Mouse (Mus musculus): ENCODE measurements around the gene Olfr206.
"Not testable (repeated sequence)": the region's sequence is repeated elsewhere in the genome, so short reads cannot be mapped to it uniquely, and the experiment has no call there.

Gene Olfr206

GRCm38 (mm10) chr16:59349146-59349545 is at the start of gene Olfr206:
Olfr206 (minus strand) TSS chr16:59349246.
- no peak for DNase-seq (ENCODE audit: low spot score in 2 of 2)

GRCm38 (mm10) chr16:59393300-59393699 is 44.3 kb upstream of the Olfr206 start:
- peak; percentile 47 to 53 for DNase-seq (ENCODE audit: low spot score in 2 of 2)

GRCm38 (mm10) chr16:59363893-59364292 is 14.8 kb upstream of the Olfr206 start, which contains the start of gene Olfr209:
Olfr209 (minus strand) TSS chr16:59363993.
- no peak for DNase-seq (ENCODE audit: low spot score in 2 of 2)

GRCm38 (mm10) chr16:59331038-59331437 is 18.0 kb downstream of the Olfr206 start, which contains the start of gene Olfr205:
Olfr205 (minus strand) TSS chr16:59331138.
- DNase-seq (ENCODE audit: low spot score in 2 of 2): no peak

DNA sequence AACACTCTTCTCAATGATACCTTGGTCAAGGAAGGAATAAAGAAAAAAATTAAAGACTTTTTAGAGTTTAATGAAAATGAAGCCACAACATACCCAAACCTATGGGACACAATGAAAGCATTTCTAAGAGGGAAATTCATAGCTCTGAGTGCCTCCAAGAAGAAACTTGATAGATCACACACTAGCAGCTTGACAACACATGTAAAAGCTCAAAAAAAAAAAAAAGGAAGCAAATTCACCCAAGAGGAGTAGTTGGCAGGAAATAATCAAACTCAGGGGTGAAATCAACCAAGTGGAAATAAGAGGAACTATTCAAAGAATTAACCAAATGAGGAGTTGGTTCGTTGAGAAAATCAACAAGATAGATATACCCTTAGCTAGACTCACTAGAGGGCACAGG is 25.8 kb downstream of the Olfr206 start:
- DNase-seq (ENCODE audit: low spot score in 2 of 2): not testable (repeated sequence)

- no peak for DNase-seq (ENCODE audit: low spot score in 2 of 2)
Observed at GRCm38 (mm10) chr16:59318148-59318547, 30.9 kb downstream of the Olfr206 start, which contains the start of gene Olfr204. Olfr204 (minus strand) TSS chr16:59318248.

DNA sequence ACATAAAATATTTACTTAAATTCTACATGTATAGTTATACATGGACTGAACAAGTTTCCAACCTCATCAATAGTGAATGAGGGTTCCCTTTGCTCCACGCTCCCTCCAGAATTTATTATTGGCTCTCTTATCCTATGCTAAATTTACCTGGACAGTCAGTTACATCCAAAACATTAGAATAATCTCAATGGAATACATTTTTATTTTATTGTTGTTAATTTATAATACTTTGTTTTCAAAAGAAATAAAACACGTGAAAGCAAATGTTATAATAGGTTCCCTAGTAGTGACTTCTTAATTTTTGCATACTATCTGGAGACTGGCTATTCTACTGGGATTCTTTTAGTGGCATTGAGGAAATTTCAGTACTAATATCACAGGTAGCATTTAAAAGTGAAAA is 50.5 kb downstream of the Olfr206 start, which contains the start of gene Olfr203:
TSS of gene Olfr203 (plus strand) at position 301 of the 400 bp plus-strand sequence.
- DNase-seq (ENCODE audit: low spot score in 2 of 2): no peak

Measured in frontal cortex, postnatal 14 days (tissue).